Mouse (Mus musculus) forebrain, postnatal 0 days (tissue): ENCODE results near the gene Cped1. TPM values are rescaled to one million over a fixed set of nuclear protein-coding genes. Genes with fewer than 3 reads are reported as not detected.
"Not testable (repeated sequence)": the region's sequence is repeated elsewhere in the genome, so short reads cannot be mapped to it uniquely, and the experiment has no call there.

Experiments used
- ATAC-seq: fragments of 200-750 bp; cut with Nextera tagmentation; 2 replicates; pipeline ENCODE4 v1.8.0; 2017; ENCODE audit warnings: mild to moderate bottlenecking, moderate library complexity
- DNase-seq: peaks from one replicate; pipeline ENCODE4 v3.0.0-alpha.2; 2015
- H3K27ac ChIP-seq: fragments of 300-500 bp; sonication (generic); 2 replicates; pipeline ENCODE4 v1.5.1; 2014; ENCODE audit warnings: low read depth, mild to moderate bottlenecking, antibody characterized with exemption, low read length, moderate library complexity, mixed read lengths
- H3K27me3 ChIP-seq: fragments of 300-500 bp; sonication (generic); 2 replicates; pipeline ENCODE4 v1.6.1; 2014; ENCODE audit warnings: mild to moderate bottlenecking, low read length, mixed read lengths; ENCODE audit not compliant: insufficient read depth
- H3K36me3 ChIP-seq: fragments of 300-500 bp; sonication (generic); 2 replicates; pipeline ENCODE4 v1.6.1; 2014; ENCODE audit warnings: mild to moderate bottlenecking, moderate library complexity; ENCODE audit not compliant: insufficient read depth
- H3K4me1 ChIP-seq: fragments of 300-500 bp; sonication (generic); 2 replicates; pipeline ENCODE4 v1.6.1; 2014; ENCODE audit warnings: antibody characterized with exemption; ENCODE audit not compliant: insufficient read depth
- H3K4me2 ChIP-seq: fragments of 300-500 bp; sonication (generic); 2 replicates; pipeline ENCODE4 v1.6.1; 2014; ENCODE audit warnings: low read depth, mild to moderate bottlenecking, moderate library complexity
- H3K4me3 ChIP-seq: fragments of 300-500 bp; sonication (generic); 2 replicates; pipeline ENCODE4 v1.5.1; 2014; ENCODE audit warnings: low read depth, low read length, mixed read lengths
- H3K9ac ChIP-seq: fragments of 300-500 bp; sonication (generic); 2 replicates; pipeline ENCODE4 v1.6.1; 2014; ENCODE audit warnings: mild to moderate bottlenecking
- H3K9me3 ChIP-seq: fragments of 300-500 bp; sonication (generic); 2 replicates; pipeline ENCODE4 v1.6.1; 2016; ENCODE audit warnings: low read length
- CTCF ChIP-seq: sonication (generic); IDR thresholded peaks from 2 replicates; pipeline ENCODE4 v1.5.1; 2016; ENCODE audit warnings: antibody characterized with exemption, control low read depth, low read depth
- WGBS: fragments of 180-500 bp; shearing (Covaris S2); extraction: QIAGEN DNeasy Blood & Tissue Kit; methylation state at CpG from one replicate; pipeline ENCODE4 v1.1.7; 2014; 5-methylcytosine and 5-hydroxymethylcytosine counted together
- polyA plus RNA-seq: library from polyadenylated mRNA; unstranded; fragments of >200 nt; fragmentation: Nextera tagmentation; extraction: Ambion mirVana; gene quantifications from 2 replicates; pipeline ENCODE4 v1.2.1, GENCODE M21; 2015
- total RNA-seq: library from RNA; depleted of rRNA; stranded (reverse); fragments of >200 nt; gene quantifications from 2 replicates; pipeline ENCODE4 v1.2.3, GENCODE M21; 2014

Cped1 gene
- total and polyA plus RNA-seq, 2 experiments from 2014 or later: 2.4 to 6.5 TPM

DNA sequence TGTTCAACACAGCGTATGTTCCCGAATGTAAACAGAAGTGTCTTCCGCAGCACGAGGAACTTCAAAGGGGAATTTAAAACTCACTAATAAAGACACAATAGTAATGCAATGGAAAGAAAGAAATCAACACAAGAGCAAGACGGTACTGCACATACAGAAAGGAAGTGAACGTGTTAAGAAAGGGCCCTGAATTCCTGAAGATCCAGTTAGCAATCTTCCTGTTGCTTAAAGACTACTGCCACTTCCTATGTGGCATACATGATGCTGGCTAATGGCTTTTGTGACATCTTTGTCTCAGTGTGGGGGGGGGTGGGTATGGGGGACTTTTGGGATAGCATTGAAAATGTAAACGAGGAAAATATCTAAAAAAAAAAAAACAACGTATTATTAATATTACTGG, 50.7 kb downstream of the Cped1 start:
- Histone ChIP-seq H3K4me2 (no peak overlapping the region), H3K27me3 (no peaks in the 10 kb centered on the region), H3K27ac (no peak overlapping the region), H3K4me1 (no peaks in the 10 kb centered on the region), H3K9me3 (no peaks in the 10 kb centered on the region), H3K4me3 (no peak overlapping the region), H3K36me3 (no peaks in the 10 kb centered on the region), H3K9ac (no peak overlapping the region)
- WGBS: 75% methylated on average over 8 of the region's 8 CpGs
- DNase-seq: no peak
- no peak for ATAC-seq
- TF ChIP-seq CTCF: no peak

DNA sequence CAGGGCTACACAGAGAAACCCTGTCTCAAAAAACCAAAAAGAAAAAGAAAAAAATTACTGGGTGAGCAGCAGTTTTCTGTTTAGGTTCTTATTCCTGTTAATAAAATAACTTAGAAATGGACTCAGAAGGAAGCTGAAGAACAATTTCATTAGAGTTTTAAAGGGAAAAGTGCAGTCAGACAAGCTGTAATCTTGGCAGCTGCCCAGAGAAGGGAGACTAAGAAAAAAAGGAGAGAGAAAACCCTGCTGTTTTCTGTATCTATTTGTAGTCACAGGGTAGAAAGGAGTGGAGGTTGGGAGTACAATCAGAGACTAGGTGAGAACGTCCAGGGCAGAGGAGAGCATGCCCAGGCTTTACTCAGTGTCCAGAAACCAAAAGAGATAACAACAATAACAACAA, 51.2 kb downstream of the Cped1 start:
- Histone ChIP-seq H3K27me3 (no peaks in the 10 kb centered on the region), H3K4me2 (no peak overlapping the region), H3K4me3 (no peak overlapping the region), H3K36me3 (no peaks in the 10 kb centered on the region), H3K9me3 (no peaks in the 10 kb centered on the region), H3K4me1 (no peaks in the 10 kb centered on the region), H3K27ac (no peak overlapping the region), H3K9ac (no peak overlapping the region)
- ATAC-seq (no peak), DNase-seq (no peak)
- TF ChIP-seq CTCF: no peak
- 23% methylated on average over 1 of the region's 1 CpGs for WGBS

GRCm38 (mm10) chr6:22037441-22038050, 51.8 kb downstream of the Cped1 start:
- Histone ChIP-seq H3K4me2 (no peak overlapping the region), H3K4me1 (no peaks in the 10 kb centered on the region), H3K9ac (no peak overlapping the region), H3K27ac (no peak overlapping the region), H3K4me3 (no peak overlapping the region), H3K36me3 (no peaks in the 10 kb centered on the region), H3K27me3 (no peaks in the 10 kb centered on the region), H3K9me3 (no peaks in the 10 kb centered on the region)
- TF ChIP-seq CTCF: no peak
- DNase-seq (no peak), ATAC-seq (no peak)
- 45% methylated on average over 4 of the region's 4 CpGs for WGBS

DNA sequence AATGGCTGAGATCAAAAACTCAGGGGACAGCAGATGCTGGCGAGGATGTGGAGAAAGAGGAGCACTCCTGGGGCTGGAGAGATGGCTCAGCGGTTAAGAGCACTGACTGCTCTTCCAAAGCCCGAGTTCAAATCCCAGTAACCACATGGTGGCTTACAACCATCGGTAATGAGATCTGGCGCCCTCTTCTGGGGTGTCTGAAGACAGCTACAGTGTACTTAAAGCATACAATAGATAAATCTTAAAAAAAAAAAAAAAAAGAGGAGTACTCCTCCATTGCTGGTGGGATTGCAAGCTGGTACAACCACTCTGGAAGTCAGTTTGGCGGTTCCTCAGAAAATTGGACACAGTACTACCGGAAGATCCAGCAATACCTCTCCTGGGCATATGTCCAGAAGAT, 54.0 kb downstream of the Cped1 start:
- not testable (repeated sequence) for H3K27ac ChIP-seq, H3K9ac ChIP-seq, H3K4me1 ChIP-seq, H3K27me3 ChIP-seq, H3K4me2 ChIP-seq, DNase-seq, H3K4me3 ChIP-seq, ATAC-seq, H3K36me3 ChIP-seq, H3K9me3 ChIP-seq
- 62% methylated on average over 7 of the region's 7 CpGs for WGBS

DNA sequence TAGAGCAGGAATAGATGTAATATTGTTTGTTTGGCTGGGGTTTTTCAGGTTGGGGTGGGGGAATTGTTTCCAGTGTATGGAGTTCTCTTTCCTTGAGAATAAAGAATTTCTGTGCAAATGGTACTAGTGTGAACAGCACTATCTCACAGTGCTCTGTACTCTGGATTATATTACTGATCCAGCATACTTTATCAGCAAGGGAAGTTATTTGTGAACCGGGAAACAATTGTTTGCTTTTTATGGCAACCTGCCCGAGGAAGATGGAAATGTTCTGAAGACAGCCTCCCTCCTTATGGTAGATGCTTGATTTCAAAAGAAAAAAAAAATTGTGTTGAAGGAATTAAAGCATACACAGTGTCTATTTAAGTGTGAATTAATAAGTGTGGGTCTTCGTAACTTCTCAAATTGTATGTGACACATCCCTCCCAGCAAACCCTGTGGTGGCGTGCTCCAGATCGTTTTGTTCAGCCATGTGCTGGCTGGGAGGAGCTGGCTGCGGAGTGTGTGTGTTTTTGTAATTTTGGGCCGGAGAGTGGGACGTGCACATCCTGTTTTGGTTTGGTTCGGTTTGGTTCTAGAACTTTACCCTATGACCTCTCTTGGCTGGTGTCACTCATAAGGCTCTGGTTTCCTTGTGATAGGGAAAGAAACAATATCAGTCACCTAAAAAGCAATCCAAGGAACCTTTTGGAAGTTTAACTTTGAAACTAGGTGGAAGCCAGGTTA, 59.3 kb downstream of the Cped1 start:
- no peak overlapping the region for H3K4me2 ChIP-seq
- no peak for TF ChIP-seq CTCF
- ATAC-seq: no peak

DNA sequence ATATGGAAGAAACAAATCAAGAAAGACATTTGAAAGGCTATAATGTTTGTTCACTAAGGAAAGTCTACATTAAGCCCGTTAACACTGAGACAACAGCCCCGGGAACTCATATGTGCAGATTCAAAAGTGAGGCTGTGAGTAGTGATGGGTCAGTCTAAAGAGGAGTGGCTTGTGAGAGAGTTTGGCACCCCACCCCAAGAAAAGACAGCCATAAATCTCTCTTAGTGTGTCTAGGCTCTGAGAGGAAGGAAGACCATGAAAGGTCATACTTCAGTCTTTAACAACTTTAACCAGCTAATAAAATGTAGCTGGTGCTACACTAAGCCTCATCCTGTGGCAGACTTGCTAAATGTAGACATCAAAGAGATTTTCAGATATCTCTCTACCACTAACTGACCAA, 61.4 kb downstream of the Cped1 start:
- H3K9ac ChIP-seq: no peak overlapping the region
- WGBS: 93% methylated on average over 2 of the region's 2 CpGs
- DNase-seq (no peak), ATAC-seq (no peak)
- no peak overlapping the region for H3K4me3 ChIP-seq
- H3K9me3 ChIP-seq: no peaks in the 10 kb centered on the region
- H3K4me2 ChIP-seq: no peak overlapping the region
- no peak overlapping the region for H3K27ac ChIP-seq
- no peaks in the 10 kb centered on the region for H3K36me3 ChIP-seq
- H3K4me1 ChIP-seq: no peaks in the 10 kb centered on the region
- no peak for TF ChIP-seq CTCF
- no peaks in the 10 kb centered on the region for H3K27me3 ChIP-seq

More for the DNA sequence above, 59.3 kb downstream of the Cped1 start:
- no peak overlapping the region for H3K9ac ChIP-seq
- no peaks in the 10 kb centered on the region for H3K4me1 ChIP-seq
- no peaks in the 10 kb centered on the region for H3K27me3 ChIP-seq
- DNase-seq: no peak
- WGBS: 74% methylated on average over 9 of the region's 9 CpGs
- H3K9me3 ChIP-seq: no peaks in the 10 kb centered on the region
- H3K4me3 ChIP-seq: no peak overlapping the region
- H3K27ac ChIP-seq: no peak overlapping the region
- H3K36me3 ChIP-seq: no peaks in the 10 kb centered on the region

- Histone ChIP-seq H3K9me3 (no peaks in the 10 kb centered on the region), H3K4me3 (no peak overlapping the region), H3K36me3 (no peaks in the 10 kb centered on the region), H3K4me2 (no peak overlapping the region), H3K27ac (no peak overlapping the region), H3K9ac (no peak overlapping the region), H3K4me1 (no peaks in the 10 kb centered on the region), H3K27me3 (no peaks in the 10 kb centered on the region)
- no peak for DNase-seq
- no peak for TF ChIP-seq CTCF
- no peak for ATAC-seq
- 63% methylated on average over 5 of the region's 5 CpGs for WGBS
Observed at GRCm38 (mm10) chr6:22049093-22049492, 63.4 kb downstream of the Cped1 start.
